Mouse (Mus musculus): ENCODE results near the gene Hes2.

GRCm38 (mm10) chr4:152165036-152165931 lies 6.6 kb downstream of the Hes2 start:
- no peak for TF ChIP-seq POLR2A (IDR thresholded peaks at IDR 0.05; ENCODE audit: control insufficient read depth, low read depth, low read length)
- TF ChIP-seq CTCF (IDR thresholded peaks at IDR 0.05; ENCODE audit: control insufficient read depth, insufficient read depth, insufficient replicate concordance, low read depth, low read length), result peak; percentile 96

All from testis, adult 2 months (tissue).